Mouse (Mus musculus) kidney, adult 2 months (tissue): Measurements from ENCODE around the gene Eps15l1. TPM values are rescaled to one million over a fixed set of nuclear protein-coding genes. Genes with fewer than 3 reads are reported as not detected.

Experiments used
- DNase-seq: peaks from one replicate; pipeline ENCODE4 v3.0.0; 2021
- H3K27ac ChIP-seq: fragments of 200-500 bp; 2 replicates; pipeline ENCODE4 v1.5.1; 2012; ENCODE audit warnings: low read depth, low read length, control low read depth, inconsistent platforms; ENCODE audit not compliant: insufficient read depth
- H3K27me3 ChIP-seq: fragments of 200-500 bp; replicated peaks from 2 replicates; pipeline ENCODE4 v1.6.1; 2012; ENCODE audit warnings: mild to moderate bottlenecking, moderate library complexity, low read length, inconsistent platforms; ENCODE audit not compliant: control insufficient read depth, insufficient read depth
- H3K36me3 ChIP-seq: fragments of 200-500 bp; 2 replicates; pipeline ENCODE4 v1.6.1; 2012; ENCODE audit warnings: mild to moderate bottlenecking, moderate library complexity, low read length, inconsistent platforms; ENCODE audit not compliant: control insufficient read depth, insufficient read depth
- H3K4me1 ChIP-seq: fragments of 200-500 bp; 2 replicates; pipeline ENCODE4 v1.6.1; 2011; ENCODE audit warnings: low read length; ENCODE audit not compliant: control insufficient read depth, insufficient read depth
- H3K4me3 ChIP-seq: fragments of 200-500 bp; 2 replicates; pipeline ENCODE4 v1.5.1; 2011; ENCODE audit warnings: mild to moderate bottlenecking, low read depth, low read length, control low read depth; ENCODE audit not compliant: insufficient read depth
- CTCF ChIP-seq: fragments of 200-500 bp; conservative IDR thresholded peaks from 2 replicates; pipeline ENCODE4 v1.5.1; 2011; ENCODE audit warnings: low read depth, mild to moderate bottlenecking, control low read depth, low read length, moderate library complexity, mixed read lengths; ENCODE audit not compliant: insufficient read depth, insufficient read length
- POLR2A ChIP-seq: fragments of 200-500 bp; IDR thresholded peaks from one replicate; pipeline ENCODE4 v1.6.1; 2011; ENCODE audit warnings: low read depth, low read length, control low read depth
- WGBS: fragments of 180-500 bp; shearing (Covaris S2); methylation state at CpG from one replicate; pipeline ENCODE4 v1.1.7; 2018; 5-methylcytosine and 5-hydroxymethylcytosine counted together
- polyA plus RNA-seq: library from polyadenylated mRNA; depleted of rRNA; stranded (reverse); fragments of >200 nt; gene quantifications from 2 replicates; pipeline ENCODE4 v1.2.3, GENCODE M21; 2012

Gene Eps15l1
- polyA plus RNA-seq, 1 experiment, result 30.3 TPM

- peaks cover 15% of the 10 kb centered on the region for H3K4me1 ChIP-seq
- no peaks in the 10 kb centered on the region for H3K27me3 ChIP-seq
- H3K4me3 ChIP-seq, result no peak overlapping the region
- H3K27ac ChIP-seq, result no peak overlapping the region
- no peaks in the 10 kb centered on the region for H3K36me3 ChIP-seq
- 85% methylated on average over 7 of the region's 7 CpGs for WGBS
- no peak for TF ChIP-seq CTCF
- no peak for TF ChIP-seq POLR2A
- DNase-seq, result no peak
Observed at GRCm38 (mm10) chr8:72351405-72352005, 69.8 kb downstream of the Eps15l1 start.

- DNase-seq, result peak; percentile 23
- H3K4me1 ChIP-seq, result peaks cover 15% of the 10 kb centered on the region
- TF ChIP-seq POLR2A, result no peak
- no peak for TF ChIP-seq CTCF
- no peaks in the 10 kb centered on the region for H3K27me3 ChIP-seq
- no peak overlapping the region for H3K4me3 ChIP-seq
- no peaks in the 10 kb centered on the region for H3K36me3 ChIP-seq
- WGBS, result 84% methylated on average over 8 of the region's 8 CpGs
- H3K27ac ChIP-seq, result no peak overlapping the region
Observed at GRCm38 (mm10) chr8:72350727-72351126, 70.5 kb downstream of the Eps15l1 start.

GRCm38 (mm10) chr8:72349838-72350237 lies 71.4 kb downstream of the Eps15l1 start:
- no peak overlapping the region for H3K4me3 ChIP-seq
- WGBS, result 86% methylated on average over 9 of the region's 9 CpGs
- no peaks in the 10 kb centered on the region for H3K36me3 ChIP-seq
- DNase-seq, result no peak
- H3K4me1 ChIP-seq, result peaks cover 15% of the 10 kb centered on the region
- no peak for TF ChIP-seq POLR2A
- H3K27ac ChIP-seq, result no peak overlapping the region
- no peaks in the 10 kb centered on the region for H3K27me3 ChIP-seq

DNA sequence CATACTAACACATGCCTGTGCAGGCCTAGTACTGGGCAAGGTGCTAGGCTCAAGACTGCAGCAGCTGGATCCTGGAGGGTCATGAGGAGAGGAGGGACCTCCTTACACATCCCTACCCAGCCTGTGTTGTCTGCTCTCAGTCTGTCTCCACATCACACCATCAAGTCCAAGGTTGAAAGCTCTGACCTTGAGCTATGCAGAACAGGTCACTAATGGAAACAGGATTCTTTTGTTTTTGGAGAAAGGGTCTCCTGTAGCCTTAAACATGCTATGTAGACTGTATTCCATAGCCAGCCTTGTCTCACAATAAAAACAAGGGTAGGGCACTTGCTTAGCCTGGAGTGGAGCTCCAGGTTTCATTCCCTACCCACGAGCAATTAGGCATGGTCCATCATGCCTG lies 72.3 kb downstream of the Eps15l1 start:
- Histone ChIP-seq H3K4me1 (peaks cover 13% of the 10 kb centered on the region), H3K36me3 (no peaks in the 10 kb centered on the region), H3K27me3 (no peaks in the 10 kb centered on the region), H3K4me3 (no peak overlapping the region), H3K27ac (no peak overlapping the region)
- DNase-seq, result no peak
- TF ChIP-seq POLR2A, result no peak
- TF ChIP-seq CTCF, result no peak
- 90% methylated on average over 1 of the region's 1 CpGs for WGBS

DNA sequence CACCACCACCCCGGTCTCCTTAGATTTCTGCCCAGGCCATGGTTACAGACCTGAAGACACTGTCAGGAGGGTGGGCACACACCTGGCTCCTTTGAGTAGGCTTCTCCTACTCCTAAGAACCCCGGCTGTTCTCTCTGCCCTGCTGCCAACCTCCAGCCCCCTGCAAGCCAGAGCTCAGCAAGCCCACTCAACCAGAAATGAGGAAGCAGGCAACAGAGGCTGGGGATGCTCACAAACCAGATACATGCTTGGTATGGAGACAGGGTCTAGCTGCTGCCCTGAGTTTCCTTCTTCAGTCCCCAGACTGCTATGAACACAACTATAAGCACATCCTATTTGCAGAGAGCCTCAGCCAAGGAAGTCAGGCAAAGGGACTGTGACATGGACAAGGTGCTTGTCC lies 73.1 kb downstream of the Eps15l1 start:
- DNase-seq, result no peak
- no peaks in the 10 kb centered on the region for H3K36me3 ChIP-seq
- peaks cover 8% of the 10 kb centered on the region for H3K4me1 ChIP-seq
- no peak for TF ChIP-seq POLR2A
- TF ChIP-seq CTCF, result no peak
- H3K27ac ChIP-seq, result no peak overlapping the region
- 91% methylated on average over 2 of the region's 2 CpGs for WGBS
- no peak overlapping the region for H3K4me3 ChIP-seq
- H3K27me3 ChIP-seq, result no peaks in the 10 kb centered on the region

GRCm38 (mm10) chr8:72347553-72347952 lies 73.7 kb downstream of the Eps15l1 start:
- H3K27me3 ChIP-seq, result no peaks in the 10 kb centered on the region
- no peaks in the 10 kb centered on the region for H3K36me3 ChIP-seq
- peaks cover 3% of the 10 kb centered on the region; the same call in 1 of the 2 replicates for H3K4me1 ChIP-seq
- no peak for DNase-seq
- no peak for TF ChIP-seq CTCF
- no peak for TF ChIP-seq POLR2A
- H3K27ac ChIP-seq, result no peak overlapping the region
- no peak overlapping the region for H3K4me3 ChIP-seq
- 87% methylated on average over 1 of the region's 1 CpGs for WGBS

GRCm38 (mm10) chr8:72343725-72344124 lies 77.5 kb downstream of the Eps15l1 start:
- no peaks in the 10 kb centered on the region for H3K27me3 ChIP-seq
- DNase-seq, result no peak
- H3K27ac ChIP-seq, result no peak overlapping the region
- peaks cover 1% of the 10 kb centered on the region; the same call in 1 of the 2 replicates for H3K36me3 ChIP-seq
- 76% methylated on average over 4 of the region's 4 CpGs for WGBS
- TF ChIP-seq CTCF, result no peak
- TF ChIP-seq POLR2A, result no peak
- no peak overlapping the region for H3K4me3 ChIP-seq
- H3K4me1 ChIP-seq, result no peaks in the 10 kb centered on the region
